Mouse (Mus musculus) retina, embryonic 14.5 days (tissue): ENCODE measurements at regions not wholly inside any gene's neighbourhood (a gene's known extent, or its start where the extent isn't known, plus 50 kb on each side); places are given as distances from the start of the nearest gene placed in this dataset.

ENCODE experiments used
- DNase-seq: peaks from one replicate; pipeline ENCODE4 v3.0.0-alpha.2; 2015; ENCODE audit warnings: low spot score

DNA sequence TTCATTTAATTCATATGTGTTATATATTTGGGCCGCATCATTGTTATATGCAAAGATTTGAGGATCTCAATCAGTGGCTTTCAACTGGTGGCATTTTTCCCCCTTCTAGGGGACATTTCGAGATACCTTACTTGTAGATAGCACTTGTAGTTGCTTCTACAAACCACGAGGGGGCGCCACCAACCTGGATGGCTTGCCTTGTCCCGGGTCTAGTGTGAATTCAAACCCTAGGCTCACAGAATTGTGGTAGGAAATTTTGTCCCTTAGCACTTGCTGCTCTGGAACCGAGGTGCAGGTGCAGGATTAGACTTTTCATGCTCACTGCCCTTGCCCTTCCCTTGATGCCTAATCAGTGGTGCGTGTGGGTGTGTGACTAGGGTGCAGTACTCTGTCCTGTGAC, 252.2 kb downstream of the Uaca start:
- peak; percentile 82 for DNase-seq

DNA sequence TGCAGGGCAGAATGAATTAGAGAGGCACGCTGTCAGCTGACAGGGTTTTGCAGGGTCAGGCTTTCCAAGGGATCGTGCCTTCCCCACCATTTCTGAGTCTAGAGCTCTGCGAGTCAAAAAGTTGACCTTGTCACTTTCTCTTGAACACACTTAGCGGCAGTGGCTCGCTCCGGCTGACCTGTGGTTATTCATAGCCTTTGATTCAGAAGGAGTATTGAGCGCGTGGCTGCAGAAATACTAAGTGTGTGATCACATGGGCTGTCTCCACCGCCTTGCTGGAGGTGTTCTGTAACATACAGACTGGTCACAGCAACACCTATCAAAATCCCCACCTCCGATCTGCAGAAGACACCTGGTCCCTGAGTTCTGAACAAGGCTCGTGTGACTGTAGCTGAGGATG, 252.9 kb downstream of the Uaca start:
- no peak for DNase-seq

DNA sequence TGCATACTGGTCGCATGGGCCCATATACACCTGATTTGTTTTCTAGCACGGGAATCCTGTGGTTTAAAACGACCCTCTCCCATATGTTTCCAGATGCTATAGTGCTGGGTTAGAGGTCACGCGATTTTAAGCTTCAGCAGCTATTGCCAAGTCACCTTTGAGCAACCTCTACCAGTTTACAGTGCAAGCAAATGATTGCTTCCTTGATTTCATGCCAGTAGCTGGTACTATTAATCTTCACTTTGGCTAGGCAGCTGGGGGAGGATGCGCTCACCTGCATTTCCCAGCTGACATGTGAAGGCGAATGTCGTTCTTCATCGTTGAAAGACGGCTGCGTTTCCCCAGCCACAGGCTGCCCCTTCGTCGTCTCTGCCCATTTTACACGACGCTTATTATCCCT, 254.2 kb downstream of the Uaca start:
- DNase-seq = no peak

DNA sequence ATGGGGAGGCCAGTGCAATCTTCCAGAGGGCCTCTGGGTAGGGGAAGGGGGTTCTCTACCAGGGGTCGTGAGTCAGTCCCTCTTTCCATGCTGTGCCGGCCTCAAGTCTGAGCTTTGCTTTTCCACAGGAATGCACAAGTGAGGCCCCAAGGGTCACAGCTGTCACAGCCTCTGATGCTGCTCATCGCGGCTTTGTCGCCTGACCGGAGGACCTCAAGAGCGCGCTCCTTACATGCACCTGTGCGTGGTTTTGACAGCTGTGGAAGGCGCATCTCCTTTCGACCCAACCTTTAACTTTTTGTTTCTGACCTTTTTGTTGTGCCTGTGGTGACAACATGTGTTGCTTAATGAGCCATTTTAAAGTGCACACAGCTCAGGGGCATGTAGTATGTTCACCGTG, 258.3 kb downstream of the Uaca start:
- no peak for DNase-seq

DNA sequence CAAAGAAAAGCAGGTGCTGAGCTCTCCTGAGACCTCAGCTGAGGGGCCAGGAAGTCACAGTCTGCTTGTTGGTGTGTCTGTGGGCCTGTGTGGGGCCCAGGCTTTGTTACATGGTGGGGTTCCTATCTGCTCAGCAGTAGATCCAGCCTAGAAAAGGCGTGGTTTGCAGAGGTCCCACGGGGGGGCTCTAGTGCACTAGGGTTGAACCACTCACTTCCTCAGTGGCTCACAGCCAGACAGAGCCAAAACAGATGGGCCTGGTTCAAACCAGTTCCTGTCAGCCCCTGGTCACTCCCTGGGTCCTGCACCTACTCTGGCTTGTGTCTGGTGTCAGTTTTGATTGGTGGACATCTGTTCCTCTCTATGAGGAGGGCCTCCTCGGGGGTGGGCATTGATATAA, 260.1 kb downstream of the Uaca start:
- no peak for DNase-seq

DNA sequence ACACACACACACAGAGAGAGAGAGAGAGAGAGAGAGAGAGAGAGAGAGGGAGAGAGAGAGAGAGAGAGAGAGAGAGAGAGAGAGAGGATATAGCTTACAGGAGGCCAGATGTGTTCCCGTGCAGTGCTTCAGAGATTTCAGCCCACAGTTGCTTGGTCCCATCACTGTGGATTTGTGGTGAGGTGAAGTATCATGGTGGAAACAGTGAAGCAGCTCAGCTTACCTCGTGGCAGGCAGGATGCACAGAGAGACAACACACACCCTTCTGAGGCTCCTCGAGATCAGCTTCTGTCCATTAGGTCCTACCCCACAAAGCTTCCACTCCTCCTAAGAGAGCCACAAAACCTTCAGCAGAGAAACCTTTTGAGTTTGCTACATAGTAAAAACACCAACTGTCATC, 261.1 kb downstream of the Uaca start:
- DNase-seq = no peak

DNA sequence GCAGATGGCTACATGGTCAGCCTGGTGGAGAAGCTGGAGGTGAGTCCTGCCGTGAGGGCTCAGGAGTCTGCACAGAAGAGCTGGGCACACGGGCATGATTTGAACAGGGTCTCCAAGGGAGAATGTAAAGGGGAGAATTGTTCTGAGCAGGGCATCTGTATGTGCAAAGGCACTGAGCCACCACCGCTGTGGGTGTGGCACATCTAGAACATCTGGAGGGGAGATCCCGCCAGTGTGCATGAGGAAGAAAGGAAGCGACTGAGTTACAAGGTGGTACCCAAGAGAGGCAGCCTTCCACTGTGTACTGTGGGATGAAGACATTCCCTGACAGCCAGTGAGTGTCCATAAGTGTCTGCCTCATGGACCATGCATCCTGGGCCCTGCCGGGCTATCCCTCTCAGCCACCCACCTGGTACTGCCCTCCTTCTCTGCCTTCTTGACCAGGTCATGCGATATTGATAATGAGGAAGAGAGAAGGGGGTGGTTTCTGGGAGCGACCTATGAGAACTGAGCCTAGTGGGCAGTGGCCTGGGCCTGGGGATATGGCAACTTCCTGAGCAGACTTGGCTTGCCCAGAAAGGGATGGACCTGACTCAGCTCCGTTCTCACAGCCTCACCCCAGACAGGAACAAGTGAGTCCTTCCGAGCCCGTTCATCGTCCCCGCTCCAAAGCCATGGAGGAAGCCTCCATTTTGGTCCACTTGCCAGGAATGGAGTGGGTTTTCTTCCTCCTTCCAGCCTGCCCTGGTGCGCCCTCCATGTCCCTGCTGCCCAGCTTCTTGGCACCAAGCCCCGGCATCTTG, 261.8 kb downstream of the Uaca start:
- no peak for DNase-seq

DNA sequence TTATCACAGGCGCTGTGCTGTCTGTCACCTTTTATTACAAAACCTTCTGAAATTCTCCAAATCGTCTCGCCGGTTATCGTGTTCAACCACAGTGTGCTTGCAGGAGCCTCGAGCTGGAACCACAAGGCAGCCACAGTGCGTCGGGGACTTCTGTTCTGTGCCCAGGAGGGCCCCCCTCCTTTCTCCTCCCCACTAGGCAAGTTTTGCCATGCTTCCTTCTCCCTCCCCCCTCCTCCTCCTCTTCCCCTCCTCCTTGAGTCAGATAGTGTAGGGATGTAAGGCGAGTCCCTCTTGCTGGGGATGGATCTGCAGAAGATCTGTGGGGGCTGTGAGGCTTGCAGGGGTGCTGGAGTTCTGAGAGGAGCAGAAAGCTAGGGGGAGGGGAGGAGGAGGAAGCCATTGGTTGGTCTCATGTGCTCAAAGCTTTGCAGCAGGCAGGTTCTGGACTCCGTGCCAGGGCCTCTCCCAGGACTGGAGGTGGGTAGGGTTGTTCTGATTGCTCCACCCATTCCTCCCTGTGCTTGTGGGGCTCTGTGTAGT, 262.5 kb downstream of the Uaca start:
- no peak for DNase-seq

DNA sequence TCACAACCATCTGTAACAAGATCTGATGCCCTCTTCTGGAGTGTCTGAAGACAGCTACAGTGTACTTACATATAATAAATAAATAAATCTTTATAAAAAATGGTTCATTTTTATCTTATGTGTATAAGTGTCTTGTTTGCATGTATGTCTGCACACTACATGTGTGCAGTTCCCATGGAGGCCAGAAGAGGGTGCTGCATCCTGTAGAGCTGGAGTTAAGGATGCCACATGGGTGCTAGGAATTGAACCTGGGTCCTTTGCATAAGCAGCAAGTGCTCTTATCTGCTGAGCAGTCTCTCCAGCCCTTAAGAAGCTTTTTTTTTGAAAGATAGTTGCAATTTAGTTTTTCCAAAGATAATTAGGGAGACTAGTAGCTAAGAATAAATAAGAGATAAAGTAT, 264.9 kb downstream of the Uaca start:
- DNase-seq = no peak

DNA sequence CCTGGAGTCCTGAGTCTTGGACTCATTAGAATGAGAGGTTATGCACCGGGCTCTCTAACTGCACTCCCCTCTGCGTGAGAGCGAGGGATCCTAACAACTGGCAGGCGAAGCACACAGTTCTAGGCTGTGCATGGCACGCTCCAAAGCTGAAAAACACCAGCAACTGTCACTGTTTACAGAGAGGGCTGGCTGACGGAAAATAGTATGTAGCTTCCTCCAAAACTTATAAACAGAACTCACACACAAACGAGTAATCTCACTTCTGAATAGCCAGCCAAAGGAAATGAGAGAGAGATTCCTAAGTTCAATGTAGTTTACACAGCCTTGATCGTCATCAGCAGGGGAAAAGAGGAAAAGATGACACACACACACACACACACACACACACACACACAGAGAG, 266.6 kb downstream of the Uaca start:
- DNase-seq = no peak

DNA sequence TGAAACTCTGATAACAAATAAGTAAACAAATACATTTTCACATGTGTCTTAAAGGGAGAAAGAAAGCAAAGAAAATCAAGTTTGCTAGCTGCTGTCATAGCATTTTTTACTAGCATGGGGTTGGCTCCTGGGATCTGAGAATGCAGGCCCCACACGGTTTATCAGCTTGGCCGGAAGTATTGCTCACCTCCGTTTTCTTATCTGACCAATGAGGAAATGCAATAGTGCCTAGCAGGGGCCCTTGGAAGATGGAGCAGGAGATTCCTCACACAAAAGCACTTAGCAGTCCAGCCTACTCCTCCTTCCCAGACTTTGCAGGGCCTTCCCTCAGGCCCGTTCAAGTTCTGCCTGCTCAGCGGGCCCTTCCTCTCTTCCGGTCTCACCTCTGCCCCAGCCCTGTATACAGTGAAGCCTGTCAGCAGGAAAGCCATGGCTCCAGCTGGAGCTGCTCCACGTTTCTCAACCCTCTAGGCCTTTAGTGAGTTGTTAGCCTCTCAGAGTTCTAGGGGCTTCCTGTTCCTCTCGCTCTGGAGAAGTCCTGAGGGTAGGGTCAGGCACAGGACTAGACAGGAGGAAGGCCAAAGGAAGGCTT, 270.5 kb downstream of the Uaca start:
- no peak for DNase-seq

DNA sequence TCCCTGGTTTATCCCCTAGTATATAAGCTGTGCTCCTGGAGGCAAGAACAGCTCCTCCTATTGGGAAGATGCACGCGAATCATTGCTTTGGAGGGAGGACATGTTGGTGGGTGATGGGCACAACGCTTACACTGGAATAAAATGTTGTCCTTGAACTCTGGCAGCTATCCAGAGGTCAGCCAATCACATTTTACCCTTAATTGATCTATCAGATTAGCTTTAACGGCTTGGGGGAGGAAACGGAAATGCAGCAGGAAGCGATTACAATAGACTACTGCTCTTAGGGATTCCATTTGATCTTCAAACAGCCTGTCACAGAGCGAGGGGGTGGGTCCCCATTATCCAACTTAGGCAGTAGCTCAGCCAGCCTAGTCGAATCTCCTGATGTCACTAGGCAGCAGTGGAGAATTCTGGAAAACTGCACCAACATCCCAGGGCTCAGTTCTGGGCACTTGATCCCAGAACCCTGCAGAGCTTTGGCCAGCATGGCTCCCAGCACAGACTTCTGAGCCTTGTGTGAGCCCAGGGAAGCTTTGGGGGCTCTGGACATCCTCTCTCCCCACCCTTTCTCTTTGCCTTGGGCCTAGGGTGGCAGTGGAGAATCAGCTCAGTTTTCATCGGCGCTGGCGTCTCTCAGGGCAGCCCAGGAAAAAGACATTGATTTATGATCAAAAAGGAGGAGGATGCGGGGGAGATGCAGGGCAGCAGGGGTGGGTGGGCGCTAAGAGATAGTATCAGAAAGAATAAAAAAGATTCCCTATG, 275.4 kb downstream of the Uaca start:
- DNase-seq = peak; percentile 23

DNA sequence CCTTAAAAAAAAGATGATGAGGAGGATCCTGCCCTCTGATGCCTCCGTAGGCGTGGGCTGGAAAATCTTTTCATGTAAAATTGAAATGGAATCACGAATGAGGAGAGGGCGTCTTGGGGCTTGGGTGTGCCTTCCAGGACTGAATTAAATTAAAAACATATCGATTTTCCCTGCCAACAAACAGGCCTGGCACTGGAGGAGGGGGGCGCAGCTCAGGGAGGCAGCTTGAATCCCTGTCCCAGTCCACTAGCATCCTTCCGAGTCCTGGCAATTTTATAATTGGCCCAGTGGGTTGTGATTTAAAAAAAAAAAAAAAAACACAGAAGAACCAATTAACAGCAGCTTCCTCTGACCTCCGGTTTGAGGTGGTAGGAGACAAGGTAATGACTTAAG, 276.0 kb downstream of the Uaca start:
- DNase-seq = no peak

DNA sequence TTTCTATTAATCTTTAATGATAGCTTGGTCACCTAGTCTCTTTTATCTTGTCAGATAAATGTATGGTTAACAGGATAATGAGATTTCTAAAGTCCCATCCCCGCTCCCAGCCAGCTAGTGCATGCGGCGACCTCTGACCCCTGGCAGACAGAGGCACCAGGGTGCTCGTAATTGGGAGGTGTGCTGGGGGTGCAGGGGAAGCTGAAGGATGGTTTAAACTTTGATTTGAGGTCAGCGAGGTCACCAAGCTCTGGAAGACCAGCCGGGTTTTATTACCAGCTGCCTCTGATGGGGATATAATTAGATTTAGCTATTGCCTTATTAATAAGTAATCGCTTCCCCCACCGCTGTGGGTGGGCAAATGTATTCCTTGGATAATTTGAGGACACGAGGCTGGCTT, 276.5 kb downstream of the Uaca start:
- DNase-seq = peak; percentile 82

DNA sequence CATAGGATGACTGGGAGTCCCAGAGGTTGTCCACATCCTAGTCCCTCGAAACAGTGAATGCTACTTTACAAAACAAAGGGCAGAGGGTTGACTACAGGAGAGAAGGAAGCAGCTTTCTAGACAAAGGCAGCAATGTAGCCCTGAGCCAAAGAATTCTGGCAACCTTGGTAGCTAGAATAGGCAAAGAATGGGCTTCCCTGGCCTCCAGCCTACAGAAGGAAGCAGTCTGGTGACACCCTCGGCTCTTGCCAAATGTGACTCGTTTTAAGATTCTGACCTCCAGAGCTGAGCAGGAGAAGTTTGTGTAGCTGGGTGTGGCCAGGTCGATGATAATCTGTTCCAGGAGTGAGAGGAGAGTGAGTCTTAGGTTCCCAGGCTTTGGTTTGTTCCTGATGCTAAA, 279.1 kb downstream of the Uaca start:
- DNase-seq = no peak

DNA sequence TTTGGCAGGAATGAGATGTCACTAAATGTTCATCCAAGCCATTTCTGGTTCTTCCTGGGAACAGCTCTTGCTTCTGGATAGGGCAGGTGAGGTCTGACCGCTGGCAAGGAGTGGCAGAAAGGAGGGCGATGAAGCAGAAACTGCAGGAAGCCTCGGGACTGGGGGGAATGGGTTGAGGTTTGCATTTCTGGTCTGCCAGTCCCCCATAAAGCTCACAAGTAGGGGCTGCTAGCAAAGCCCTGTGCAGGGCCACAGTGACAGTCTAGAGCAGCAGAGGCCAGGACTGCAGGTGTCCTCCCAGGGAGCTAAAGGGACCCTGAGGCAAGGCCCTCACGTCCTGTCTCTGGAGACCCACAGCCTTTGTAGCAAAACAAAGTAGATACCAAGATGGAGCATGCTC, 280.7 kb downstream of the Uaca start:
- DNase-seq = no peak

DNA sequence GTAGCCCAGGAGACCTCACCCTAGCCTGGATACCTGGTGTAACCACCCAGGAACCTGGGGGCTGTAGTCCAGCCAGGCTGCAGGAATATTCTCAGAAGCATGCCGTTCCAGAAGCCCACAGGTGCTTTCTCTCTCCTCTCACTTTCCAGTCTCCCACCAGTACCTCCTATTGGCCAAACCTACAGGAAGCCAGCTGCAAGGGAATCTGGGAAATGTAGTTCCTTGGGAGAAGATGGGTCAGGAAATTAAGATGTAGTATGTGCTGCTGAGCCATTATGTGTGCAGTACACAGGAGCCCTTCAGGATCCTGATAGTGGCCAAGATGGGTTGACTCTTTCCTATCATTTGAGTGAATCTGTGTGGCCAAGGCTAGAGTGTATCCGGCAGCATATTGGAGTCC, 282.8 kb downstream of the Uaca start:
- no peak for DNase-seq

DNA sequence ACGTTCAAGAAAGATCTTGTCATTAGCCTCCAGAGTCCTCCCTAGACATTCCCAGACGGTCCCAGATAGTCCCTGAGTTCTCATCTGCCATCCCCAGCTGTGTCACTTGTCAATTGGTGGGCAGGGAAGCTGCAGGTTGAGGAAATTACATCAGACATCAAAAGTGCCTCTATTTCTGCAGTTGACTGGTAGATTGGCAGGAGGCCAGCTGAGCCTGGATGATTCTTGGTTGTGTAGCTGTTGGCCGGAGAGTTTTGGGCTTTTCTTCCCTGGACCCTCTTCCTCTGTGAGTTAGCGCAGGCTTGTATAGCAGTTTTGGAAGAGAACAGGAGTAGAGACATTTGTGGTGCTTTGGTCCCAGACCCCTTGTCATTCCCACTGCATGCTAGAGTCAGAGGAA, 283.5 kb downstream of the Uaca start:
- no peak for DNase-seq

DNA sequence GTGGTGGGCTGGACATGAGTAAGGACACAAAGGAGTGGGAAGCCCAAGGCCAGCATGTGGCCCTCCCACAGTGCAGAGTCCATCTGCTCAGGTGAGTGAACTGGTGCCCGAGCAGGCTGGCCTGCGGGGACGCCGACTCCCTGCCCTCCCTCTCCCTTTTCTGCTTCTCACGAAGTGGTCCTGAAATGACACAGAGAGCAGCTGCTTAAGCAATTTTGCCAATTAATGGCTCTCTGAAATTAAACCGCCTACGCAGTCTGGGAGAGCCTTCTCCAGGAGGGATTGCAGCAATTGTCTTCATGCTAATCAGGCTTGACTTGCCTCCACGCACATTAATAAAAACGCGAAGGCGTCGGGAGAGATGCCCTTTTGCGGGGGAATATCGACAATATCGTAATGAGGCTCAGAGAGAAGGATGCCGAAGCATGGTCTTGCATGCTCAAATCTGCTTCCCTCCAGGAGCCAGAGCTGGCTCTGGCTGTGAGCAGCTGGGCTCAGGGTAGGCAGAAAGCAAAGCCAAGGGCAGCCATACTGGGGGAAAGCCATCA, 287.2 kb downstream of the Uaca start:
- DNase-seq = peak; percentile 48

DNA sequence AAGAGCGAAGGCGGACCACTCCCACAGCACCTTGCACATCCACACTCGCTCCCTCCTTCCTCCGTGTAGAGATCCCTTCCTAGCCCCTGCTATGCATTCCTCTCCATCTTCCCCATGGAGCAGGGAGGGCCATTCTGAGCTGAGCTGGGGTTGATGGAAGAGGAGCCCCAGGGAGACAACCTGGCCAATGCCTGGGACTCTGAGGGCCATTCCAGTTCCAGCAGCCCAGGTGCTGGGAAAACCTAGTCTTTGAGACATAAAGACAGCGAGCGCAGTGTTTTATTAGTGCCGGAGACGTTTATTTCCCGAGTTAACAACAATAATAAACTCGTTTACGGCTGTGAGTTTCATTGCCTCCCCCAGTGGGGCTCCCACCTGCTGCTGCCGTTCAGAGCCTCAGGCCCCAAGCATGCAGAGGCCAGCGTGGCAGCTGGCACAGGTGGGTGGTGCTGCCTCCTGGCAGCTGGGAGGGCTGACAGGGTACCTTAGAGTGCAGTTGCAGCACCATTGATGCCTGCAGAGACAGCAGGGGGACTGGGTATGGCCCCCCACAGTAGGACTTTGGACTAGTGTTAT, 287.4 kb upstream of the Tle3 start:
- DNase-seq = no peak

DNA sequence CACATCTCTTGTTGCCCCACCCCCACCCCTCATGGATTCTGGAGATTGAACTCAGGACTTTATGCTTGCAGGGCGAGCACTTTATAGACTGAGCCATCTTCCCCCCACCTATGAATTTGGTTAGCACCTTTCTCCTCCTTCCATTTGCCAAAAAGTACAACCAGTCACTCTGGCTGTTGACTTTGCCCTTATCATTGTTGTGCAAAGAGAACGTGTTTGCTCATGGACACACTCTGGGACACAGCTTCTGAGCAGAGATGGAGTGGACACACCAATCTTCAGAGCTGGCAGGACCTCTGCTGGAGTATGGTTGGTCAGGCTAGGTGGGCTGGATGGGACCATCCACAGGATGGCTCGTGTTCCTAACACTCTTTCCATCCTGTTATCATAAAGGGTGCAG, 285.1 kb upstream of the Tle3 start:
- no peak for DNase-seq

DNA sequence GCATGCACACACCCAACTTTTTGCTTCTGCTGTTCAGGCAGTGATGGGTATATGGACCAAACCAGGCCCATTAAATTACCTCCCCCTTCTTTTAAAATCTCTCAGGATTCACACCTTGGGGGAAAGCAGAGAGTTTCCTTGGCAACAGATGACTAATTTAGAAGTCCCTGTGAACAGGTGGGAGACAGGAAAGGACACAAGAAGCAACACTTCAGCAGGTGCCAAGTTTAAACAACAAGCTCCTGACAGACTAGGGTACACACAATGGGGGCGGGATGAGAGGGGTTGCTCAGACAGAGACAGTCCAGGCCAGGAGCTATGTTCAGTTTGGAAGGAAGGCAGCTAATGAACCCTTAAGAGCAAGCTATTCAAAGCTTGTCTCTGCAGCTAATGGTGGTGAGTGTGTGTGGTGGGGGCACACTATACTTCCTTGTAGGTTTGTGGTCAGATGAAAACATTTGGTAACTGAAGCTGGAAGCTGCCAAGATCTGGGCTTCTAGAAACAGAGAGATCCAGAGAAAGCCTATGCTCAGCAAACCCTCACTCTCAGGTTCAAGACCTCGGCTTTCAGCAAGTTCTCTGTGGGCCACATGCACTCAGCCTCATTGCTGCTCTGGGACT, 283.0 kb upstream of the Tle3 start:
- no peak for DNase-seq
